Mouse (Mus musculus) right cerebral cortex, postnatal 36 days (tissue): Measurements from ENCODE around the gene Dll4.

Source experiments
- DNase-seq, 2 experiments: peaks; one replicate each; pipeline ENCODE4 v3.0.0; 2022; ENCODE audit warnings: low spot score in 2 of 2, mixed read lengths in 1 of 2

The Dll4 gene

DNA sequence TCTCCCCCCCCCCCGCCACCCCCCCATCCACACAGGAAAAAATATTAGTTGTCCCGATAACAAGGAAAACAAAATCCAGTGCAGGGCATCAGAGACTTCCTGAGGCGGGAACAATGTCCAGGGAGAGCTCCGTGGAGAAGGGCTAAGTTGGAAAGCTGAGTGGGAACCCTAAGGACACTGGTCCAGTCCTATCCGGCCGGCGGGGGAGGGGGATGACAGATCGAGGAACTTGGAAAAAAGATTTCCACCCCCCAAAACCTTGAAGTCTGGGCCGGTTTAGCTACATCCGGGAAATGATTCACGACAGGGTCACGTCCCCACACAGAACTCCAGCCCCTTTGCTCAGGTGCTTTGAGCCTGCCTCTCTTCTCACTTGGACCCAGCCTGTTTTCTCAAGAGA, 14.0 kb upstream of the Dll4 start:
- DNase-seq, result no peak

DNA sequence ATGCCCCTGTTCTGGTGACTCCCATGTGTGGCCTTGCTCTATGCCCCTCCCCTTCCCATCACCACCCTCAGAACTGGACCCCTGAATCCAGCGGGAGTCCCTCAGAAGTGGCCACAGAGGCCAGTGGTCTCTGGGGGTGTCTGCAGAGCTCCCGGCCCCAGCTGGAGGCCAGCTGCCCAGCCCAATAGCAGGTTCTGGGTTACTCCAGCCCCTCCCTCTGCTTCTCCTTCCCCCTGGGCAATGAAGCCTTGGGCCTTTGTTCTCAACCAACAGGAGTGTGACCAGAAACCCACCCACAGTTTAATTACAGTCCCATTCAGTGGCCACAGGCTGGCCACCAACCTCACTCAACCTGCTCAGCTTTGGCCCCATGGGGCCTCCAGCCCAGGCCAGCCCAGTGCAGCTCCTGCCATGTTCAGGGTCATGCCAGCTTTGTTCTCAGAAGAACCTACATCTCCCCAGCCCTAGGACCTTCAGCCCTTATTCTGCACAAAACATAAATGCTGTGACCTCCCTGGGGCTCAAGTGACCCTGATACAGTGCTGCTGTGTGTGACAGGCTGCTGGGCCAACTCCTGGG, 13.1 kb upstream of the Dll4 start:
- DNase-seq, result no peak

DNA sequence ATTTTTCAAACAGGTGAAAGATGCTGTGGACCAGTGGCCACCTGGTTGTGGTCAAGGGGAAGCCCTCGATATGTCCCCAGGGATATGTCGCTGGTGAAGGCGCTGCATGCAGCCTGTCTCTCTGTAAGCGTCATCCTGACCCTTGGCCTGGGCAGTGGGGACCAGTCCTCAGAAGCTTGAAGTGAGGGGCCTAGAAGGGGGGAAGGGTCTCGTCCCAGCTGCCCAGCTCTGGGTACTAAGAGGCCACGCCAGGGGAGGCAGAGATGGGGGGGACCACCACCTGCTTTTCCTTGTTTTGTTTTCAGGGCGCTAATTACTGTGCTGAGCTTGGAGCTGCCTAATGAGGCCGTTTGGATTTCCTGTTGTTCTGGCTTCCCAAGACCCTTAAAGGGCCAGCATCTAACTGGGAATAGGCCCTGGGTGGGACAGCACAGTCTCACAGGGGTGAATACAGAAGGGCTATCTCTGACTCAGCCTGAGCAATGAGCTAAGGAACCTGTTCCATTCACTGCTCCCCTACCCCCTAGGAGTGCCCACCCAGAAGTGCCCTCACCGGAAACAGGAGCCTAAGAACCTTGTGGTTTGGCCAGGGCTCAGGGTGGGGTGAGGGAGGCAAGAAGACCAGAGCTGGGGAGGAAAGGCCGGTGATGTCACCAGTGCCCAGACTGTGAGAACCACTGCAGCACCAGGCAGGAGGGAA, 11.7 kb upstream of the Dll4 start:
- no peak for DNase-seq

DNA sequence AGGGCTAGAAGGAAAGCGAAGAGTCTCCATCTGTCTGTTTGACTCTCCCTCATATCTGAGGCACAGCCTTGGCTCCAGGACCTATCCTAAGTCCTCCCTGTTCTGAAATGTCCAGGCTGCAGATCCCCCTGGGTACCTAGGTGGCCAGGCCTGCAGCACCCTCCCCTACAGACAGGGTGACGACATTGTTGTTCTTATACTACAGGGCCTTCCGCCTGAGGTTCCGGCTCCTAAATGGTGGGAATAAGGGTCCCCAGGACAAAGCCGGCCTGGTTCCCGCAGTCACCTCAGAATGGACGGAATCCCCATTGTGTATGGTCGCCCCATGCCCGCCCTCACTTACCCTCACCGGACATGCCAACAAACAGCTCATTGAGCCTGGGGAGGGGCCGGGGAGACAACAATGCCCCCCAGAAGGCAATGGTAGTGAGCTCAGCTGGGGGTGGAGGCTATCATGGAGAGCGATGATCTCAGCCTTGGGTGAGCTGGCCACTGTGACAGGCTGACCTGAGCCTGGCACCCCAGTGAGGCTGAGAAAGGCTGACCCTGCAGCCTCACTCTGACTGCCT, 10.8 kb upstream of the Dll4 start:
- DNase-seq, result no peak

DNA sequence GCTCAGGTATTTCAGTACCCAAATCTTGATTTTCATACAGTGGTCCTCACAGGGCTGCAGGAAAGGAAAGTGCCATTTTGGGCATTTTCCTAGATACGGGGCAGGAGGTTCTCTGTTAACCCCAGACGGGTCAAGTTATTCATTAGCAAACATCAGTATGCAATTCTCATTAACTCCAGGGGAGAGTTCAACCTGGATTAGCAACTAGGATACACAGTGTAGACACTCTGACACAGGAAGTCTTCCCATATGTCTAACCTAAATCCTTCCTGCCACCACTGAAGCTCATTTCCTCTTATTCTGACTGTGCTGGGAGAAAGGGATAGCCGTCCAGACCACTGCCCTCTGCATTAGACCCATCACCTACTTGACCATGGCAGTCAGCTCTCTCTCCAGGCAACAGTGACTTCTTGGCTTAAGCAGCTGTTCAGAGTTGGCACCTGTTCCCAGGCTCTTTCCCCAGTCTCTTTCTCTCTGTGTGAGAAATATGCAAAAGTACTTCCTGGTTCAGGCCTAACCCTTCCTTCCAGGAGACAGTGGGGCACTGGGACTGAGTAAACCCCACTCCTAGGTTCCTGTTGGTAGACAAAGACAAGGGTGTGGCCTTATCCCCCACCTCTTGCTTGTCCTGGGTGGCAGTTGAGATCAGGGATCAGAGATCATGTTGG, 7.4 kb upstream of the Dll4 start:
- no peak for DNase-seq

DNA sequence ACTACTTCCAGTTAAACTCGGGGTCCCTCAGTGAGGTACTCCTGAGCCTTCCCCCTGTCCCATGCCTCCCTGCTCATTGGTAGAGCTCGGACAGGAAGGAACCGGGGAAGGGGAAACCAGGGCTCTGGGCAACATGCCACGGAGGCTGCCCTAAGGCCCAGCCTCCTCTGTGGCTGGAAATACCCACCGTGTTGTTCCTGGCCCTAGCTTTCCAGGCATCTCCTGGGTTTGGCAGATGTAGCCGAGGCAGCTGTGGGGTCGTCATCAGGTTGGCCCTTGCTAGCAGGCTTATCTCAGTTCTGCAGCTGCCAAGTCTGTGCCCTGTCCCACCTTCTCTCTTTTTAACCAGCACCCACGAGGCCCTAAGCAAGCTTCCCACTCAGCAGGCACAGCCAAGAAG, 5.0 kb upstream of the Dll4 start:
- DNase-seq, result no peak

DNA sequence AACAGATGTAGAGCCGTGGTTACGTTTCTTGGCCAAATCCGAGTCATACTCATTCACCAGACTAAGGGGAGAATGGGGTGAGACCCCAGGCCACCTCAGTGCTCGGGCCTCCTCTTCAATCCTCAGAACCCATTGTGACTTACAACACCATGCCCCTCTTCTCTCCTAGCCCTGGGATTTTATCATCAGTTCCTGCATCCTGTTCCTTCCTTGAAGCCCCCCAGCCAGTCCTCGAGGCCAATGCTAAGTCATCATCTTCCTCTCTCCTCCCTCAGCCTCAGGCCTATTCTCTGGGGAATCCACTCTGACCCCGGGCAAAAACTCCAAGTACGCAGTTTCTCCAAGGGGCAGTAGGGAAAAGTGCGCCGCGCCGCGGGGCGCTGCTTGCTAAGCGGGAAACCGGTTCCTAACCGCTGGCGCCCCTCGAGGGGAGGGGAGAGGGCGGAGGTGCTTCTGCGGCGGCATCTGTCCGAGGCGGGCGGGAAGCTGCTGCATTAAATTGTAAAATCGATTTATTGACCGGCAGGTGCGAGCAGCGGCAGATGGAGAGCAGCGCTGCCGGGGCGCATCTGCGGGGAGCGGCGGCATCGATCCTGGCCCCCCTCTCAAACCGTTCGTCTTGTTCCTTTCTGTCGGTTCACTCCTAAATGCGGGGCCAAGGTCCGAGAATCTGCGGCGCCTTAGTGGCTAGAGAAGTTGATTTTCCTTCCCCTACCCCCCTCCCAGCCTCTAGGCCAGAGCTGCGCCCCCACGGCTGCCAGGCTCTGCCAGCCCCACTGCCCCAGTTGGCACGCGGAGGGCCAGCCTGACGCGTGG, 3.6 kb upstream of the Dll4 start:
- DNase-seq, result peak in 1 of 2 experiments; percentile 38

DNA sequence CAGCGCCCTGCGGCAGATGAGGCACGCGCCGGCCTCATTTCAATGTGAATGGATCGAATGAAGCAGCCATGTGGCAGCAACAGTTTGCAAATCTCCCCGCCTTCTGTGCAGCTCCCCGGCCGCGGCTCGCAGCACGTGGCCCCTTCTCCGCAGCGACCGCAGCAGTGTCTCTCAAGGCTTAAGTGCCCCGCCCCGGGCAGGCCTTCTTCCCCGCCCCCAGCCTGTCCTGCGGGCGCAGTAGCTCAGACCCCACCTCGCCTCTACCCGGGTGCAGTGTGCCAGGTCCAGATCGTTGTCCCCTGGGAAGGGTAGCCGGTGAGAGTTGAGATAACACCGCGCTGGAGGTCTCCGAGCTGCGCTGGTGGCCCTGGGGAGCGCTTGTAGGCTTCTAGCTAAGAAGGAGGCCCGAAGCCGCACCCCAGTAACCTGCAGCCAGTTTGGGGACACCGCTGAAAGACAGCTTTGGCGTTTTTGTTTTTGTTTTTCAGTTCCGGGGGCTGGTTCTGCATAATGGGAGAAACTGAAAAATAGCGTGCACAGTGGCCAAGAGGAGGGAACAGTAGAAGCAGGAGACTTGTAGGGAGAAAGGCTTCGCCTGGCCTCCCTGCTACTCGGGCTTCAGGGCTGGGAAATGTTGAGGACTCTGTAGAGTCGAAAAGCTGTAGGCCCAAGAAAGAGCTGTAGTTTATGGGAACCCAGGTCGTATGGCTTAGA, 2.8 kb upstream of the Dll4 start:
- DNase-seq, result peak in 1 of 2 experiments; percentile 45

DNA sequence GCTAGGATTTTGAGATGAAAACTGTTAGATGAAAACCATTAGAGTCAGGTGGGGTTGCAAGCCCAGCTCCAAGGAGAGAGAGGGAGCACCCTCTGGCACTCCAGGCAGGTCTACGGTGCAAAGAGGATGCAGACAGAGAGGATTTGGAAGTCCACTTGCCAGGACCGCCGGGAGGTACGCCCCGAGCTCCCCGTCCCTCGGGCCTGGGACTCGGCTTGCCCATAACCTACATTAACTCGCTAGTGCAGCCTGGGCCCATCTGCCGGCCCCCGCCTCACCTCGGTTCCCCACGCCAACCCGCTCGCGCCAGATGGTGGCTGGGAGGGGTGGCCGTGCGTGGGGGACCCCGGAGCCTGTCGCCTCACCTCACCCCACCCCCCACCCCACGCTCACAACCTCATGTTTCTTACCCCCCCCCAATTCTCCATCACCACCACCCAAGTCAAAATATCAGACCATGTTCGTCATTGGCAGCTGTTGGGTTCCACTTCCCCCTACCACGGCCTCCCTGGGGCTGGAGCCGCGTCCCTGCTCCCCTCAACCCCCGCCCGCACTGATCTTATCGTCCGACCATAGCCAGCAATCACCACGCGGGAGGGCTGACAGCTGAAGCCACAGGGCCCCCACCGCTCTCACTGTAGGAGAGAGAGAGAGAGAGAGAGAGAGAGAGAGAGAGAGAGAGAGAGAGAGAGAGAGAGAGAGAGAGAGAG, 1.6 kb upstream of the Dll4 start:
- DNase-seq, result no peak

DNA sequence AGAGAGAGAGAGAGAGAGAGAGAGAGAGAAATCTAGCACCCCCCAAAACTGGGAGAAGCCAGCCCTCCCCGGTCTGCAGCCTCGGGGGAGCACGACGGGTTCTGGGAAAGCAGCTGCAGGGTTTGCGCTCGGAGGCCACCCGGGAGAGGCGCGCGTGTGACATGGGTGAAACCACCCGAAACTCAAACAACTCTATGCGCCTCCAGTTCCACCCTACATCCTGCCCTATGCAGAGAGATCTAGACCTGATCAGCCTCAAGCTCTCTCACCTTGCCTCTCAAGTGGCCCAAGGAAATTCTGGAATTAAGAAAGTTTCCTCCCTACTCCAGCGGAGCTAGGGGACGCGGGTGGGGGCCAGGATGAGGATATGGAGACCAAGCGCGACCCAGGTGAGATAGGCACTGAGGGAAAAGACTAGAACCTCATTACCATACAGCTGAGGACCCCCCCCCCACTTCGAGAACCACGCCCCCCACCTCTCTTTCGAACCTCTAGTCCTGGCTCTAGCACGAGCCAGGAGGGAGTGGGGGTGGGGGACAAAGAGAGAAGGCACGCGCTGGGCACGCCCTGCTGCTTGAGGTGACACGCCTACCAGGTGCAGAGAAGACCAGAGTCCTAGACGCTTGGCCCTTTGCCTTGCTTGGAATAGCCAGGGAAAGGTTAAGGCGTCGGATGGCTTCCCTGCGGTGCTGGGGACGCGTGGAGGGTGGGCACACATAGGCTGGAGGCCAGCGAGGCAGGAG, 837 bp upstream of the Dll4 start:
- DNase-seq, result no peak

DNA sequence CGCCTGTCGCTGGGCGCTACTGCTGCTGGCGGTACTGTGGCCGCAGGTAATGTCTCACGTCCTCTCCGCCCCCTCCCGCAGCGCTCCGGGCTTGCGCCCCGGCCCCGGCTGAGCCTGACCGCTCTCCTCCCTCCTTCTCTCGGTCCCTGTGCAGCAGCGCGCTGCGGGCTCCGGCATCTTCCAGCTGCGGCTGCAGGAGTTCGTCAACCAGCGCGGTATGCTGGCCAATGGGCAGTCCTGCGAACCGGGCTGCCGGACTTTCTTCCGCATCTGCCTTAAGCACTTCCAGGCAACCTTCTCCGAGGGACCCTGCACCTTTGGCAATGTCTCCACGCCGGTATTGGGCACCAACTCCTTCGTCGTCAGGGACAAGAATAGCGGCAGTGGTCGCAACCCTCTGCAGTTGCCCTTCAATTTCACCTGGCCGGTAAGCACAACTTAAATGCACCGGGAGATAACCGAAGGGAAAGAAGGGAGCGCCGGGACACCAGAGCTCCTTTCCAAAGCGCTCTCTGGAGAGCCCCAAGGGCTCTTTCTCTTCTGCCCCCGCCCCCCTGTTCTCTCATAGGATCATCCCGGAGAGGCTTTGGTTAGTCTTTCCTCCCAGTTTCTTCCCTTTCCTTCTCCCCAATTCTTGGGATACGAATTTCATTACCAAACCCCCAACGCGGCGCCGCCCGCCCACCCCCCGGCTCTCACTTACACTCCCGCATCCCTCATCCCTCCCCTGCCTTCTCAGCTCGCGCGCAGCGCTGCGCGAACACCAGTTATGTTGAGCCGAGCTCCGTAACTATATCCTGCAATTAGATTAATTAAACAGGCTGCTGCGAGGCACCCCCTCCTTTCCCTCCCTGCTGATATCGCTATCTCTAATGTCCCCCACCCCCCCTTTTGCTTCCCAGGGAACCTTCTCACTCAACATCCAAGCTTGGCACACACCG, 847 bp downstream of the Dll4 start:
- DNase-seq, result no peak

DNA sequence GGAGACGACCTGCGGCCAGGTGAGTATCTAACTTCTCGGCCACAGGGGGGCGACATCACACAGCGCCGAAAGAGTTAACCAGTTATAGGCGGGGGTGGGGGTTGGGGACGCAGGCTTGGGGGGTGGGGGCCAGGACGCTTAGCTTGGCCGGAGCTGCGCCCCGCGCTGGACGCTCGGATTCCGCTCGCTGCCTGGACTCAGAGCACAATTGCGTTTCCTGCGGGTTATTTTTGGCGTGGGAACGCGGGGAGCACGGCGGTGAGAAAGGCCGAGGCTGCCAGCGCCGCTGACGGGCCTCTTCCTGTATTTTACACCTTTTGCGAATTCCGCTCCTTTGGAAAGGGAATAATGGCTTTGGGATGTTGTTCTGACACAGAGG, 1.5 kb downstream of the Dll4 start:
- no peak for DNase-seq

DNA sequence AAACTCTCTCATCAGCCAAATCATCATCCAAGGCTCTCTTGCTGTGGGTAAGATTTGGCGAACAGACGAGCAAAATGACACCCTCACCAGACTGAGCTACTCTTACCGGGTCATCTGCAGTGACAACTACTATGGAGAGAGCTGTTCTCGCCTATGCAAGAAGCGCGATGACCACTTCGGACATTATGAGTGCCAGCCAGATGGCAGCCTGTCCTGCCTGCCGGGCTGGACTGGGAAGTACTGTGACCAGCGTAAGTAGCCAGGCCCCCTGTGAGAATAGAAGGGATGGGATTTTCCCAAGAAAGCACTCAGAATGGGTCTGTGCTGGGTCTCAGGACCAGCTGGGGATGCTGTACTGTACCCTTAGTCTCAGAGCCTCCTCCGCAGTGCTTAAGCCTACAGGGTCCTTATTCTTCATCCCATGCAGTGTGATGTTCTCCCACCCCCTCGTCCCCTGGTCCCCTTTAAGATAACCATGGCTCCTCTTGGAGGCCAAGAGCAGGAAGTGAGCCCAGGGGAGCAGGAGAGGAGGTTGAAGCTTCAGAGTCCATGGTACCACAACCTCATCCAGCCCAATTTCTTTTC, 2.5 kb downstream of the Dll4 start:
- DNase-seq, result no peak

DNA sequence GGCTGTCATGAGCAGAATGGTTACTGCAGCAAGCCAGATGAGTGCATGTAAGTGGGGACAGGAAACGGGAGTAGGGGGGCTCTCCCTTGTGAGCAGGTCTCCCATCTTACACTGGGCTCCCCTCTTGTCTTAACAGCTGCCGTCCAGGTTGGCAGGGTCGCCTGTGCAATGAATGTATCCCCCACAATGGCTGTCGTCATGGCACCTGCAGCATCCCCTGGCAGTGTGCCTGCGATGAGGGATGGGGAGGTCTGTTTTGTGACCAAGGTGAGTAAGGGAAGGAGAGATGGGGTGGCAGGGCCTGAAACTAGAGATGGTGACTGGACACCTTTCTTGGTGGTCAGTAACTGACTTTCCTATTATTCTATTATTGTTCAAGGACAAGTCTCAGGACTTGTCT, 3.0 kb downstream of the Dll4 start:
- no peak for DNase-seq

DNA sequence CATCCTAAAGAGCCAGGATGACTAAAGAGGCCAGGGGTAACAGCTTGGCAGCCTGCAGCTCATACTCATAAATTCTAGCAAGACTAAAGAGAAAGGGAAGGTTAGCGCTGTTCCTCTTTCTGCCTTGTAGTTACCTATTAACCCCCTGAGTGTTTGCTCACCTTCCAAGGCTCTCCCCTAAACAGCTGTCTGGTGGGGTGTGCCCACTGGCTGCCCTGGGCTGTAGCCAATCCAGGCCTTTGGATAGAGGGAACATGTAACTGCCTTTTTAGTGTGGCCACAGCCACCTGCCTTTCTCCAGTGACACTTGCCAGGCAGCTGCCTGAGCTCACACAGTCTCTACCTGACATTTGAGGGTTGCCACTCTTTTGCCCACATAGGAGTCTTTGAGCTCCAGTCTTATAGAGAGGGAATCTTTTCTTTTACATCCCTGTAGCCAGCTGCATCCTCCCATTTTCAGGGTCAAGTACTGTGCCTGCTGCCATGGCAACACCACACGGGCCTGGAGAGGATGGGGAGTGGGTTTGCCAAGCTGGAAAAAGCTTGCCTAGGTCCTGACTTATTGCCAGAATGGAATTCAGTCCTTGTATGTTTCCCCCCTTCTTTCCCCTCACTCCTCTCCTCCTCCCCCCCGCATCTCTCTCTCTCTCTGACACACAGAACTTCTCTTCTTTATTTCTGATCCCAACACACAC, 3.7 kb downstream of the Dll4 start:
- DNase-seq, result no peak

DNA sequence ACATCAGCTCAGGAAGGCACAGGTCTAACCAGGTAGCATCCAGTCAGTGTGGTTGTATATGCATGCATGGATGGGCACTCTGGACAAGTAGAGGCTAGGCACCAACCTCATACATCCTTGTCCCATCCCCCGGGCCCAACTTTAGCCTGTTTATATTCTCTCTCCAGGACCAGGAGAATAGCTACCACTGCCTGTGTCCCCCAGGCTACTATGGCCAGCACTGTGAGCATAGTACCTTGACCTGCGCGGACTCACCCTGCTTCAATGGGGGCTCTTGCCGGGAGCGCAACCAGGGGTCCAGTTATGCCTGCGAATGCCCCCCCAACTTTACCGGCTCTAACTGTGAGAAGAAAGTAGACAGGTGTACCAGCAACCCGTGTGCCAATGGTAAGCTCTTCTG, 5.2 kb downstream of the Dll4 start:
- DNase-seq, result no peak

DNA sequence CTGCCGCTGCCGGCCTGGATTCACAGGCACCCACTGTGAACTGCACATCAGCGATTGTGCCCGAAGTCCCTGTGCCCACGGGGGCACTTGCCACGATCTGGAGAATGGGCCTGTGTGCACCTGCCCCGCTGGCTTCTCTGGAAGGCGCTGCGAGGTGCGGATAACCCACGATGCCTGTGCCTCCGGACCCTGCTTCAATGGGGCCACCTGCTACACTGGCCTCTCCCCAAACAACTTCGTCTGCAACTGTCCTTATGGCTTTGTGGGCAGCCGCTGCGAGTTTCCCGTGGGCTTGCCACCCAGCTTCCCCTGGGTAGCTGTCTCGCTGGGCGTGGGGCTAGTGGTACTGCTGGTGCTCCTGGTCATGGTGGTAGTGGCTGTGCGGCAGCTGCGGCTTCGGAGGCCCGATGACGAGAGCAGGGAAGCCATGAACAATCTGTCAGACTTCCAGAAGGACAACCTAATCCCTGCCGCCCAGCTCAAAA, 6.6 kb downstream of the Dll4 start:
- DNase-seq, result no peak

DNA sequence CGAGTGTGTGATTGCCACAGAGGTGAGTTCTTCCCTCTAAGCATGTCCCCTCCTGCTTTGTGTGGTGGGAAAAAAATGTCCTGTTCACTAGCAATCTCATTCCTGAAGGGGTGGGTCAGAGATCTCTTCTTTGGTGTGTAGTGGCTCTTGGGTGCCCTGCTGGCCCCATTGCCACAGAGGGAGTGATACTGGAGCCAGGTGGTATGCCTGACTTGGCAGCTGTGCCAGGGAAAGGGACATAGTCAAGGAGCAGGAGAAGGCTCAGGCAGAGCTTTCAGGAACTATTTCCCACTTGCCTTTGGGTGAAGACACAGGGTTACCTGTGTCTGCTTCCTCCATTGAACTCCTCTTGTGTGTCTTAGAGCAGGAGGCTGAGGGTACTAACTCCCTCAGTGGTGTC, 8.6 kb downstream of the Dll4 start:
- no peak for DNase-seq
